Mouse (Mus musculus) left cerebral cortex, adult 18-20 months (tissue): ENCODE measurements around the gene Pou2f3. TPM values are rescaled to one million over a fixed set of nuclear protein-coding genes. Genes with fewer than 3 reads are reported as not detected.

Experiments
- DNase-seq, 2 experiments: peaks; one replicate each; pipeline ENCODE4 v3.0.0; 2021 to 2022; ENCODE audit warnings: low spot score in 2 of 2, mixed read lengths in 1 of 2
- total RNA-seq, 2 experiments: library from RNA; stranded (reverse); gene quantifications; 2 replicates each; pipeline ENCODE4 v1.2.3; 2021

The Pou2f3 gene
- total RNA-seq, 2 experiments from 2014 or later, result 0.21 to 0.37 TPM

- no peak for DNase-seq
Measured at GRCm38 (mm10) chr9:43114833-43115232, 95.3 kb downstream of the Pou2f3 start.

- DNase-seq, result no peak
Measured at GRCm38 (mm10) chr9:43110286-43110980, 99.7 kb downstream of the Pou2f3 start.

GRCm38 (mm10) chr9:43109125-43109524 is 101.0 kb downstream of the Pou2f3 start:
- no peak for DNase-seq

- DNase-seq, result no peak
Measured at GRCm38 (mm10) chr9:43108721-43109120, 101.4 kb downstream of the Pou2f3 start.

GRCm38 (mm10) chr9:43108081-43108480 is 102.1 kb downstream of the Pou2f3 start:
- no peak for DNase-seq

GRCm38 (mm10) chr9:43107555-43107954 is 102.6 kb downstream of the Pou2f3 start:
- no peak for DNase-seq

GRCm38 (mm10) chr9:43107187-43107517 is 103.0 kb downstream of the Pou2f3 start, which contains the start of gene Arhgef12:
TSS of gene Arhgef12 (minus strand) at chr9:43107239.
- DNase-seq, result peak; percentile 37 to 55

GRCm38 (mm10) chr9:43106426-43107186 is 103.6 kb downstream of the Pou2f3 start:
- DNase-seq, result peak in 1 of 2 experiments; percentile 39

- peak; percentile 88 to 92 for DNase-seq
Measured at GRCm38 (mm10) chr9:43105664-43106361, 104.4 kb downstream of the Pou2f3 start.

- DNase-seq, result peak; percentile 25 to 45
Measured at GRCm38 (mm10) chr9:43104873-43105663, 105.1 kb downstream of the Pou2f3 start.

GRCm38 (mm10) chr9:43104526-43104872 is 105.7 kb downstream of the Pou2f3 start:
- DNase-seq, result no peak

GRCm38 (mm10) chr9:43103675-43104299 is 106.4 kb downstream of the Pou2f3 start:
- no peak for DNase-seq

GRCm38 (mm10) chr9:43102931-43103330 is 107.2 kb downstream of the Pou2f3 start:
- no peak for DNase-seq

- DNase-seq, result no peak
Measured at GRCm38 (mm10) chr9:43101936-43102595, 108.1 kb downstream of the Pou2f3 start.

- no peak for DNase-seq
Measured at GRCm38 (mm10) chr9:43098922-43099321, 111.2 kb downstream of the Pou2f3 start.

- no peak for DNase-seq
Measured at GRCm38 (mm10) chr9:43097801-43098557, 112.2 kb downstream of the Pou2f3 start.

GRCm38 (mm10) chr9:43096337-43096736 is 113.8 kb downstream of the Pou2f3 start:
- DNase-seq, result no peak

GRCm38 (mm10) chr9:43094828-43095227 is 115.3 kb downstream of the Pou2f3 start:
- no peak for DNase-seq

- DNase-seq, result no peak
Measured at GRCm38 (mm10) chr9:43093803-43094202, 116.4 kb downstream of the Pou2f3 start.
